8 mouse cellular contexts compared by ENCODE assay signal in the genomic region with DNA sequence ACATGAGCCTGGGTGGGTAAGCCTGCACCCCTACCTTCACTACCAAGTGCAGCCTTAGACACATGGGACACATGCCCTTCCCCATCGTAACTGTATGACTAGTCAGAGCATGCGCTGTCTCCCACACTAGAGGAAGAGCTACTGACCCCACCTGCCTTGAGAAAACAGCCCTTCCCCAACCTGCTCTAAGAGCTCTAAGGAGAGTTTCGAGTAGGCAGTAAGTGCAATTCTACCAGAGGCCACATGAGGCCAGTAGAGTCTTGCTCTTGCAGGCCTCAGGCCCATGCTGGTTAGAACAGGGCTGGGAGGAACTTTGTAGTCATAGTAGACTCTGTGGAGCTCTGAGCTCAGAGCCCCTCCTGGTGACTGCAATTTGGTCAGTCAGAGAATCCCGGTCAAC. TPM values are rescaled to one million over a fixed set of nuclear protein-coding genes. Genes with fewer than 3 reads are reported as not detected.
DNase-seq lines count a peak whose midpoint lies in the region; ATAC-seq and TF ChIP-seq lines count a peak whose summit lies in the region.

No protein-coding gene starts in this region.

- no peaks in the 10 kb centered on the region for H3K27me3 ChIP-seq in forebrain, embryonic 15.5 days
- no peaks in the 10 kb centered on the region for H3K27me3 ChIP-seq in hindbrain, embryonic 12.5 days

- no peaks in the 10 kb centered on the region for H3K9me3 ChIP-seq in forebrain, embryonic 15.5 days
- no peaks in the 10 kb centered on the region for H3K9me3 ChIP-seq in hindbrain, embryonic 12.5 days (replicated peaks)

- 21% methylated on average over 4 of the region's 4 CpGs for WGBS in bone marrow, adult 2 months
- 49% methylated on average over 4 of the region's 4 CpGs for WGBS in forebrain, embryonic 15.5 days
- WGBS in hindbrain, embryonic 12.5 days, result 50% methylated on average over 4 of the region's 4 CpGs

- DNase-seq in ES-CJ7 (ENCODE audit: low read depth, low spot score), result peak; percentile 90
- peak; percentile 59 for DNase-seq in layer of hippocampus, adult 9-11 months
- peak; percentile 80 for DNase-seq in lung, postnatal 10 days
- DNase-seq in retina, postnatal 1 day, result peak; percentile 71
- peak; percentile 87 for DNase-seq in thymus, postnatal 4 days

- no peak for TF ChIP-seq POLR2A in bone marrow, adult 2 months (IDR thresholded peaks at IDR 0.05; ENCODE audit: borderline replicate concordance, control insufficient read depth, low read depth, low read length)

- peak; percentile 41; the same call in 1 of the 2 replicates for ATAC-seq in forebrain, embryonic 15.5 days (replicated peaks)
- 0 out of 2 replicates have a peak, but pooled peaks have one; percentile 24 for ATAC-seq in hindbrain, embryonic 12.5 days (ENCODE audit: low FRiP score)

- H3K9ac ChIP-seq in forebrain, embryonic 15.5 days (replicated peaks), result no peak overlapping the region
- no peak overlapping the region for H3K9ac ChIP-seq in hindbrain, embryonic 12.5 days

- TF ChIP-seq CTCF in bone marrow, adult 2 months (IDR thresholded peaks at IDR 0.05; ENCODE audit: control insufficient read depth, insufficient read depth, low read length), result peak; percentile 81

- no peak overlapping the region for H3K4me3 ChIP-seq in bone marrow, adult 2 months (replicated peaks; ENCODE audit: control insufficient read depth, low read depth, low read length)
- H3K4me3 ChIP-seq in forebrain, embryonic 15.5 days, result no peak overlapping the region
- no peak overlapping the region for H3K4me3 ChIP-seq in hindbrain, embryonic 12.5 days

- H3K4me2 ChIP-seq in forebrain, embryonic 15.5 days (replicated peaks), result no peak overlapping the region
- H3K4me2 ChIP-seq in hindbrain, embryonic 12.5 days (replicated peaks), result no peak overlapping the region

- no peaks in the 10 kb centered on the region for H3K36me3 ChIP-seq in forebrain, embryonic 15.5 days
- no peaks in the 10 kb centered on the region for H3K36me3 ChIP-seq in hindbrain, embryonic 12.5 days

- H3K27ac ChIP-seq in bone marrow, adult 2 months (ENCODE audit: control insufficient read depth, insufficient read depth, low read depth, low read length, poor library complexity), result no peak overlapping the region
- no peak overlapping the region for H3K27ac ChIP-seq in forebrain, embryonic 15.5 days (replicated peaks)
- H3K27ac ChIP-seq in hindbrain, embryonic 12.5 days, result no peak overlapping the region

- peaks cover 4% of the 10 kb centered on the region for H3K4me1 ChIP-seq in bone marrow, adult 2 months (ENCODE audit: control insufficient read depth, insufficient read depth, low read length)
- no peaks in the 10 kb centered on the region for H3K4me1 ChIP-seq in forebrain, embryonic 15.5 days
- no peaks in the 10 kb centered on the region for H3K4me1 ChIP-seq in hindbrain, embryonic 12.5 days

RNA-seq across cellular contexts. Expression of a gene that starts 34.7 kb away (rescaled TPM):
- polyA plus RNA-seq in bone marrow, adult 2 months (2011; ENCODE audit: insufficient read depth, insufficient read length, low replicate concordance, missing spikeins), result not detected in 2 replicates
- polyA plus RNA-seq in forebrain, embryonic 15.5 days (2015; fragmentation: Nextera tagmentation; extraction: Ambion mirVana), result 38.9 and 41.1 TPM in 2 replicates
- polyA plus RNA-seq in hindbrain, embryonic 12.5 days (2016; fragmentation: Nextera tagmentation; extraction: Ambion mirVana), result 22.9 and 23.2 TPM in 2 replicates

Comparison
In these comparisons a context has a peak if more than half of its experiments do, and no peak if none do; other contexts are left out.
1. RNA of a gene that starts 34.7 kb away (polyA plus RNA-seq): 38.9 to 41.1 TPM in forebrain, embryonic 15.5 days and 22.9 to 23.2 TPM in hindbrain, embryonic 12.5 days; not detected in bone marrow, adult 2 months; every median in the first group is over 10 times any median in the second.
2. Peak in every context shown above with its lines, with median percentiles within 50 percentile points of each other: DNase-seq.